Mouse (Mus musculus) neural tube, embryonic 10.5 days (tissue): ENCODE results near the gene Gm20479.

Experiments
- DNase-seq: peaks from one replicate; pipeline ENCODE4 v3.0.0-alpha.2; 2017; ENCODE audit warnings: low spot score; ENCODE audit errors: extremely low spot score

Gm20479 gene

DNA sequence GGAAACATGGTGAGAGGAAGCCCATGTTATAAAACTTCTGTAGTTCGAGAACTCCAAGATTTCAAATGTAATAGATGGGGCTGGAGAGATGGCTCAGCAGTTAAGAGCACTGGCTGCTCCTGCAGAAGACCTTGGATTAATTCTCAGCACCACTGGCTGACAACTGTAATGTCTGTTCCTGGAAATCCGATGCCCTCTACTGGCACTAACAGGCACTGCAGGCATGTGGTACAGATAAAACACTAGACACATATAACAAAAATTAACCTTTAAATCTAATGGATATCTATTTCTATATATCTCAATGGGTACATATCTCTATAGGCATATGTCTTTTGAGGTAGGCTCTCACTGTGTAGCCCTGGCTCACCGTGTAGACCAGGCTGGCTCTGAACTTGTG, 42.8 kb downstream of the Gm20479 start:
- DNase-seq = no peak

DNA sequence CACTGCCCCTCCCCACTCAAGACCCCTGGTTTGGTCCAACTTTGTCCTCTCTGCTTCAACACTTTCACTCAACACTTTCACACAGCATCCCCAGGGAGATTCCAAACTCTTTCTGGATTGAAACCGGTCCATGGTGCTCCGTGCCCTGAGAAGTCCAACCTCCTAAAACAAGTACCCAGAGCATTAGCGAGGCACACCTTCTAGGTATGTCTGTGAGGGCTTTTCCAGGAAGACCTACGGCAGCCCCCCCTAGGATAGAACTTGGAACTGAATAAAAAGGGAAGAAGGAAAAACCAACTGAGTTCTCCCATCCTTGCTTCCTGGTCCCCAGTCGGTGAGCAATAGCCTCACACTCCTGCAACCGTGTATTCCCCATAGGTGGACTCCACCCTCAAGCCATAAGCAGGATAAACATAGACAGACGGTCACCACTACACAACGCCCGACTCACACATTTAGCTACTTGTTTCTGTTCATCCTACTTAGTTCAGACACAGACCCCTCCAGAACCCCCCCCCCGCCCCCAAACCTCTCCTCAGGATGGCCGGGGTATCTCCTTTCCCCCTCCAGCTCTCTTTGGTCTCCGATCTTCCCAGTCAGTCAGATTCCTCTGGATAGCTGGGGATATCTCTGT, 45.5 kb downstream of the Gm20479 start:
- no peak for DNase-seq

DNA sequence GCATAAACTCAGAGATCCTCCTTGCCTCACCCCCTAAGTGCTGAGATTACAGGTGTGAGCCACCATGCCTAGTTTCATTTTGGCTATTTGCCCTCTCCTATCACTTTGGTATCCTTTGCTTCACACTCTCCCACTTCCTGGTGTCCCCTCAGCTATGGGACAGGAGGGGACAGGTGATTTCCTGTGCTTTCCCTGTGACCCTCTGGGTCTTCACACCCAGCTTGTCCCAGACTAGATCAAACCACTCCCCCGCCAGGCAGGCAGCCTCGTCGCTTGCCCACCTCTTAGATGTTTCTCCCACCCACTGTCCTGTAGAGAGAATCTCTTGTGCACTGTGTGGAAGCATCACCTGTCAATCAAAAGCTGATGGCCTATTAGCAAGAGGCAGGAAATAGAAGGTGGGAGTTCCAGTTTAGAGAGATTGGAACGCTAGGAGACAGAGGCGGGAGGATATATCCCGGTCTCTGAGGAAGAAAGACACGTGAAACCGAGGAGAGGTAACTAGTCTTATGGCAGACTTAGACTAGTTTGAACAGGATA, 46.2 kb downstream of the Gm20479 start:
- DNase-seq = no peak

DNA sequence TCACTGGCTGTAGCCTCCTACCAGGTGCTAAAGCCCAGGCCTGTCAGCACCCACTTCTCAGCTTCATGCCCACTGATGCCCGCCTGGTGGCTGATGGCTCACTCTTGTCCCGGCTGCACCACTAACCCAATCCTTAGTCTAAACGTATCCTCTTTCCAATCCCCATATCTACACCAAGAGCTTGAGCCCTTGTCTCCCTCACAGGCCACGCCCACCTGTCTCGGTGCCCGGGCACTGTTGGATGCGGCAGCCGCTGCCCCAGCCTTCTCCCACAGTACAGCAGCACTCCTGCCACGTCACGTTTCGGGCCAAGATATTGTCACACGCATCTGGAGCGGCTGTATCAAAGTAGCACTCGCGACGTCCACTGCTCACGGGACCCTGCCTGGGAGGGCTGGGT, 46.9 kb downstream of the Gm20479 start:
- DNase-seq = no peak

DNA sequence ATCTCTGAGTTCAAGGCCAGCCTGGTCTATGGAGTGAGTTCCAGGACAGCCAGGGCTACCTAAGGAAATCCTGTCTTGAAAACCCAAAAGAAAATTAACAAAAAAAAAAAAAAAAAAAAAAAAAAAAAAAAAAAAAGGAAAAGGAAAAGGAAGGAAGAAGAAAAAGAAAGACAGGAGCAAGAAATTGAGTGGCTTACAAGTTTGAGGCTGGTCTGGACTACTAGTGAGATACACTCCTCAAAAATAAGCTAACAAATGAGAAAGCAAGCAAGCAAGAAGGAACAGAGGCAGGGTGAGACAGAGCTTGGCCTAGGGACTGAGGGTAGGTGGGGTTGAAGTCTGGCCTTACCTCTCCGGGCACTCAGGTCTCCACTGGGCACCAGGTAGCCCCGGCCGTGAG, 47.4 kb downstream of the Gm20479 start:
- no peak for DNase-seq

DNA sequence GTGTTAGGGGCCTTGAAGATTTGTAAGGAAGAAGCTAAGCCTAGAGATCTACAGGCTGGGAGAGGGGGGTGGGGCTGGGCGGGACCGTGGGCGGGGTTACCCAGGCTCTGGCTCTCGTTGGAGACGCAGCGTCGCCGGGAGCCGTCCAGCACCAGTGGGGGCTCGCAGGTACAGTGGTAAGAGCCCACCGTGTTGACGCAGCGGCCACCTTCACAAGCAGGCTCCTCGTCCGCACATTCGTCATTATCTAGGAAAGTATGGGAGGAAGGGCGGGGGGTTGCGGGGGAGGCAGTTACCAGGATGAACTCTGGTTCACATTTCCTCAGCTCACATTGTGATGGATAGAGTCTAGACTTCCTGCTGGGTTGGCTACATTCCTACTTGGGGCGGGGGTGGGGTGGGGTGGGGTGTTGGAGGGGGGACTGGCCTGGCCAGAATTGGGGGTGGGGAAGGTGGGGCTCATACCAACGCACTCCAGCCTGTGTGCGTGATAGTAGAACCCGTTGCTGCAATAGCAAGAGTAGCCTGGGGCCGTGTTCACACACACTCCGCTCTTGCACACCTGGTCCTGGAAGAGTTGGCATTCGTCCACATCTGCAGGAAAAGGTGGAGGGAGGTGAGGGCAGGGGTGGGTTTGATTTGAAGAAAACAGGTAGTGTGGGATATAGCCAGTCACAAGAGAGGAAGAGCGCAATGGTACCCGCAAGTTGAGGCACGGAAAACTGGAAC, 48.2 kb downstream of the Gm20479 start:
- peak; percentile 39 for DNase-seq

DNA sequence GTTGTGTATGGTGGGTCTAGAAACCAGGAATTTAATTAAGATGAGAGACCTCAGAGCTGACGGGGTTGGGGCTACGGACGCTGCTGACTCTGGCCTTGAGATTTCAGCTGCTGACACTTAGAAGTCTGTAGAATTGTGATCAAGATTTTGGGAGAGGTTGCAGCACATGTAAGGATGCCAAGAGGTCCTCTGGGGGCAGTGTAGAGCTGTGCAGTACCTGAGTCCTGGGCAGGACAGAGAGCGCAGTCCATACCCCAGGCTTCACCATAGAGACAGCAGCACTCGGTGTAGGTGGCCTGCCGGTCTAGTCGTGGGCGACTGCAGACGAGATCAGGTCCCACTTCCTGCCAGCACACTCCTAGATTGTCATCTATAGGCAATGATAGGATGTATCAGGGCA, 49.7 kb downstream of the Gm20479 start:
- no peak for DNase-seq

DNA sequence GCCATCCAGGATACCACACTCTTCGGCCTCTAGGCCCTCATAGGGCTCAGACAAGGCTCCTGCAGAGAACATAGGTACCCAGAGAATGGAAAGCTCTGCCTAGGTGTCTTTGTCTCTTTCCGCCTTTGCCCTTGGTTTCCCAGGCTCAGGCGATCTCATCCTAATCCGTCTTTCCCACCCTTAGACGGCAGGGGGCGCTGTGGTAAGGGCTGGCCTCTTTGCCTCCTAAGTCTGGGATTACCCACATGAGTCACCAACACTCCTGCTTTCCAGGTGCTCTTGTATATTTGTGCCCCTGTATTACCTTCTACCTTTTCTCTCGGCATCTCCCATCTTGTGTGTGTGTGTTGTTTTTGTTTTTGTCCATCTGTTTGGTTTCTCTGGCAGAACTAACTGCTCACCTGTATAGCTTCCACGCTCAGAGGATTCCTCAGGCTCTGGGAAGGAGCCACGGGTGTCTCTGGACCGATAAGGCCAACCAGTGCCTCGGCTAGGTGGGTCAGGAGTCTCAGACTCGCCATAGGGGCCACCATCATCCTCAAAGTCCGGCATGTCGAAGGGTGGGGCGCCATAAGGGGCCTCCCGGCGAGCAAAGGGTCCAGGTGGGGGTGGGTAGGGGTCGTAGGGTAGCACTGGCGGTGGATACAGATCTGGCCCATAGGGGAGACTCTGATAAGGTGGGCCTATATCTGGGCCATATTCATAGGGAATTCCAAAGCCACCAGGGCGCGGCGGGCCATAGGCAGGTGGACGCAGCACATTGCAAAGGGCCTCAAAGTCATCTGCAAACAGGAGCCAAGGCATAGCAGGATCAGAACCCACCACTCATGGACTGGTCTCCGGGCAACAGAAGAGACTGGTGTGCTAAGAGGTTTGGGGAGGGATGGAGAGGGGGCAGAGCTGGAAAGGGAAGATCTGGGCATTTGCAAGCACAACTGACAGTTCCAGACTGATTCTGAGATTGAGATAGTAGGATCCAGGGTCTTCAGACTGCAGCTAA, 50.8 kb downstream of the Gm20479 start:
- peak; percentile 43 for DNase-seq

DNA sequence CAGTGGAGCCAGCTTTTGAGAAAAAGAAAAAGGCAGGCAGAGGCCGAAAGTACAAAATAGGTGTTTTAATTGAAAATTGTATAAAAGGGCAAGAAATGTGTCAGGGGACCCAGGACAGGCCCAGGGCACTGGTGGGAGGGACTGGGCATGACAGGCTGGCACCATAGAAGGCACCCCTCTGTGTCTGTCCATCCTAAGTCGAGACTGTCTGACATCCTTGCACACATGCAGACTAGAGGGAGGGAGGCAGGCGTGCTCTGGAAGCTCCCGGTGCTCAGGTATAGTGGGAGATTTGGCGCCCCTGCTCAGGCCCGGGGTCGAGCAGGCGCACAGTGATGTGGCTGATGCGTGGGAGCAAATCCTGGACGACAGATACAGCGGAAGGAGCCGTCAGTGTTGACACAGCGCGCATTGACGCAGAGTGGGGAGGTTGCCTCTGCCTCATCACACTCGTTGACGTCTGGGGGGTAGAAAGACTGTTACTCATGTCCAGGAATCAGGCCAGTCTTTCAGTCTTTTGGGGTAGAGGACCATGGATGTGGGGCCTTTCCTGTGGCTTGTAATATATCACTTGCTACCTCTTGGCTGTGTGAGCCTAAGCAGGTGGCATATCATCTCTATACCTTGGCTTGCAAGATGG, 52.0 kb downstream of the Gm20479 start:
- no peak for DNase-seq
